Mouse (Mus musculus): ENCODE data around the gene Il21.
A peak's percentile ranks its signal among the peaks of the same experiment; 100 is the strongest.

Gene Il21

GRCm38 (mm10) chr3:37185534-37185933 is 46.9 kb downstream of the Il21 start:
- no peak for DNase-seq

- DNase-seq, result no peak
Observed at GRCm38 (mm10) chr3:37182415-37183269, 49.8 kb downstream of the Il21 start.

- DNase-seq, result no peak
Observed at GRCm38 (mm10) chr3:37181041-37181440, 51.4 kb downstream of the Il21 start.

GRCm38 (mm10) chr3:37180039-37180743 is 52.2 kb downstream of the Il21 start:
- peak; percentile 49 for DNase-seq

- no peak for DNase-seq
Observed at GRCm38 (mm10) chr3:37179472-37179871, 53.0 kb downstream of the Il21 start.

GRCm38 (mm10) chr3:37174711-37175572 is 57.5 kb downstream of the Il21 start:
- no peak for DNase-seq

GRCm38 (mm10) chr3:37173285-37173684 is 59.2 kb downstream of the Il21 start:
- DNase-seq, result no peak
